Mouse (Mus musculus) Muller cell, postnatal 12 days (primary cell): ENCODE measurements around the gene Gm7876.
"Not testable (repeated sequence)": the region's sequence is repeated elsewhere in the genome, so short reads cannot be mapped to it uniquely, and the experiment has no call there.

ENCODE experiments used
- DNase-seq: peaks from one replicate; pipeline ENCODE4 v3.0.0-alpha.2; 2015; ENCODE audit errors: inconsistent ontology term

The Gm7876 gene

GRCm38 (mm10) chr14:4708938-4709337 is at the start of gene Gm7876:
Gm7876 (plus strand) TSS chr14:4709238.
- not testable (repeated sequence) for DNase-seq

- not testable (repeated sequence) for DNase-seq
Observed at GRCm38 (mm10) chr14:4663892-4664291, 45.1 kb upstream of the Gm7876 start, which contains the start of gene Gm3239. Gm3239 (plus strand) TSS chr14:4664192.

GRCm38 (mm10) chr14:4726038-4726880 is 17.2 kb downstream of the Gm7876 start, which contains the start of gene Gm3252:
Gm3252 (plus strand) TSS chr14:4726775.
- not testable (repeated sequence) for DNase-seq
